Comparison of ENCODE assay signal across 17 mouse cellular contexts in genomic region chr19:15910987-15911386, GRCm38 (mm10). TPM values are rescaled to one million over a fixed set of nuclear protein-coding genes. Genes with fewer than 3 reads are reported as not detected.
DNase-seq lines count a peak whose midpoint lies in the region; ATAC-seq and TF ChIP-seq lines count a peak whose summit lies in the region.
"Had no signal": no experiment of that assay in that cellular context is flagged by ENCODE, and none has a peak within 500 bp of the region (broad histone marks: within the 10 kb centered on the region; RNA-seq: fewer than 3 reads in every experiment).

No protein-coding gene starts in this region.

- H3K27me3 ChIP-seq in kidney, embryonic 14.5 days (ENCODE audit: control insufficient read depth, insufficient read depth, low read length) = no peaks in the 10 kb centered on the region
- no peaks in the 10 kb centered on the region for H3K27me3 ChIP-seq in hindbrain, postnatal 0 days (ENCODE audit: insufficient read depth, low read length)
- H3K27me3 ChIP-seq: stomach, embryonic 15.5 days had no signal

- H3K9me3 ChIP-seq in kidney, embryonic 14.5 days (ENCODE audit: control insufficient read depth, low read length) = no peaks in the 10 kb centered on the region
- no peaks in the 10 kb centered on the region for H3K9me3 ChIP-seq in hindbrain, postnatal 0 days (ENCODE audit: low read length)
- H3K9me3 ChIP-seq: limb, embryonic 10.5 days; stomach, embryonic 15.5 days had no signal

- peaks cover 69% of the 10 kb centered on the region for H3K36me3 ChIP-seq in kidney, embryonic 14.5 days (ENCODE audit: control insufficient read depth, insufficient read depth, low read length)
- peaks cover 15% of the 10 kb centered on the region for H3K36me3 ChIP-seq in hindbrain, postnatal 0 days (ENCODE audit: insufficient read depth, low read length)

- H3K4me2 ChIP-seq in kidney, embryonic 14.5 days (replicated peaks; ENCODE audit: low read depth, low read length) = no peak overlapping the region
- no peak overlapping the region for H3K4me2 ChIP-seq in hindbrain, postnatal 0 days (ENCODE audit: low read depth, low read length)
- H3K4me2 ChIP-seq: lung, embryonic 14.5 days; midbrain, embryonic 11.5 days; stomach, embryonic 15.5 days had no signal

- peak; percentile 15 to 33 for DNase-seq in cerebellum, postnatal 10 days
- no peak for DNase-seq in cerebellum, adult 11-12 months
- DNase-seq in kidney, postnatal 25 days = peak; percentile 24 to 53
- DNase-seq in MEL-GATA-1-ER (ENCODE audit: extremely low read depth, low read depth) = peak; percentile 50
- peak; percentile 59 to 76 for DNase-seq in heart, postnatal 10 days
- DNase-seq in left cerebral cortex, postnatal 36 days (ENCODE audit: low spot score in 2 of 2) = no peak
- DNase-seq in hindbrain, postnatal 0 days (ENCODE audit: low spot score) = no peak
- DNase-seq: cerebellum, adult 11 months; embryo, embryonic 11 days; layer of hippocampus, adult 9-11 months; lung, embryonic 14.5 days had no signal

- H3K9ac ChIP-seq in kidney, embryonic 14.5 days (ENCODE audit: low read depth, low read length) = no peak overlapping the region
- H3K9ac ChIP-seq in hindbrain, postnatal 0 days (replicated peaks; ENCODE audit: low read length) = no peak overlapping the region
- H3K9ac ChIP-seq: lung, embryonic 14.5 days; stomach, embryonic 15.5 days had no signal

- 70% methylated on average over 3 of the region's 3 CpGs for WGBS in kidney, embryonic 14.5 days
- 75% methylated on average over 3 of the region's 3 CpGs for WGBS in hindbrain, postnatal 0 days

- H3K4me1 ChIP-seq in kidney, embryonic 14.5 days (ENCODE audit: control insufficient read depth, insufficient read depth, low read length) = no peaks in the 10 kb centered on the region
- H3K4me1 ChIP-seq in hindbrain, postnatal 0 days (ENCODE audit: insufficient read depth, low read length) = no peaks in the 10 kb centered on the region
- H3K4me1 ChIP-seq: limb, embryonic 10.5 days; stomach, embryonic 15.5 days had no signal

- H3K27ac ChIP-seq in kidney, embryonic 14.5 days (ENCODE audit: low read depth, low read length) = no peak overlapping the region
- no peak overlapping the region for H3K27ac ChIP-seq in hindbrain, postnatal 0 days
- H3K27ac ChIP-seq: limb, embryonic 10.5 days; stomach, embryonic 15.5 days had no signal

- TF ChIP-seq CTCF in hindbrain, postnatal 0 days (IDR thresholded peaks at IDR 0.05; ENCODE audit: low read depth) = no peak

- no peak overlapping the region for H3K4me3 ChIP-seq in kidney, embryonic 14.5 days (ENCODE audit: low read length)
- no peak overlapping the region for H3K4me3 ChIP-seq in hindbrain, postnatal 0 days (ENCODE audit: low read length)
- H3K4me3 ChIP-seq: limb, embryonic 10.5 days; myocyte; stomach, embryonic 15.5 days had no signal

- ATAC-seq in kidney, embryonic 14.5 days (ENCODE audit: low FRiP score, low TSS enrichment) = no peak
- ATAC-seq in hindbrain, postnatal 0 days = no peak
- ATAC-seq: inflammation-experienced regulatory T-cells, adult 6 months had no signal

- intact Hi-C loops in heart, postnatal 10 days (cut with DNase I) = no loop called here
- intact Hi-C loops in left cerebral cortex, postnatal 36 days (cut with DNase I) = no loop called here

RNA-seq across cellular contexts. Expression of gene Psat1, which starts 36.1 kb away (rescaled TPM):
- polyA plus RNA-seq in kidney, embryonic 14.5 days (2014; fragmentation: Nextera tagmentation; extraction: Ambion mirVana) = 88.6 and 116 TPM in 2 replicates
- total RNA-seq in heart, postnatal 10 days (2021) = 10 to 100 TPM; 11.6 to 14.7 TPM
- 100 to 1,000 TPM in 1 of 2 experiments, 10 to 100 TPM in 1; 96.4 to 119 TPM for total RNA-seq in left cerebral cortex, postnatal 36 days (2021)
- total RNA-seq in hindbrain, postnatal 0 days (2014; rRNA removed) = 84.8 and 96.6 TPM in 2 replicates
- polyA plus RNA-seq in hindbrain, postnatal 0 days (2015; fragmentation: Nextera tagmentation; extraction: Ambion mirVana) = 79.8 and 92.3 TPM in 2 replicates

Comparison
In these comparisons a context has a peak if more than half of its experiments do, and no peak if none do; other contexts are left out.
1. DNase-seq: peak in cerebellum, postnatal 10 days (2 of 2), kidney, postnatal 25 days (2 of 2), MEL-GATA-1-ER (single experiment) and heart, postnatal 10 days (2 of 2); none in cerebellum, adult 11-12 months (single experiment), left cerebral cortex, postnatal 36 days (0 of 2) and hindbrain, postnatal 0 days (single experiment).